Mouse (Mus musculus) small intestine, adult 2 months (tissue): ENCODE results near the gene Lsamp.

Source experiments
- CTCF ChIP-seq: fragments of 200-500 bp; IDR thresholded peaks from 2 replicates; pipeline ENCODE4 v1.5.1; 2012; ENCODE audit warnings: low read depth, mild to moderate bottlenecking, control low read depth, inconsistent platforms, low read length, moderate library complexity, mixed read lengths; ENCODE audit not compliant: insufficient replicate concordance, insufficient read length; ENCODE audit errors: extremely low read depth
- POLR2A ChIP-seq: fragments of 200-500 bp; IDR thresholded peaks from 2 replicates; pipeline ENCODE4 v1.6.1; 2012; ENCODE audit warnings: low read depth, mild to moderate bottlenecking, control low read depth, inconsistent platforms, low read length, moderate library complexity

GRCm38 (mm10) chr16:40491606-40492005, 507.4 kb downstream of the Lsamp start:
- TF ChIP-seq POLR2A (no peak), CTCF (no peak)
